Mouse (Mus musculus): ENCODE measurements at regions not wholly inside any gene's neighbourhood (a gene's known extent, or its start where the extent isn't known, plus 50 kb on each side); places are given as distances from the start of the nearest gene placed in this dataset.

DNA sequence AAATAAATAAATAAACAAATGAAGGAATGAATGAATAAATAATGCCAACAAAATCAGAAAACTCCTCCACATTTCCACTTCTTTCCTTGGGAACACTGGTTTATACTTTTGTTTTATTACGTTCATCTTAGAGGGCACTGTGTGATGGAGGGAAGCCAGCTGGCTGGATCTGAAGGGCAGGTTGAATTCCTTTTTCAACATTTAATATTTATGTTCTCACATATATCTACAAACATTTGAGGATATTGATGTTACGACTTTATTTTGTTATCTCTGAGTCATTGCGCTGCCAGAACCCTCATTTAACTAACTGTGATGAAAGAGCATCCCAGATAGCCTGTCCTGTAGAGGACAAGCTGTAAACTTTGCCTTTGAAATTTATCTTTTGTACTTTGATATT is 273.3 kb downstream of the Phf14 start:
- Histone ChIP-seq H3K27ac (ENCODE audit: control insufficient read depth, insufficient read depth, low read depth, low read length, poor library complexity) (no peak overlapping the region), H3K4me1 (ENCODE audit: control insufficient read depth, insufficient read depth, low read length) (no peaks in the 10 kb centered on the region), H3K4me3 (replicated peaks; ENCODE audit: control insufficient read depth, low read depth, low read length) (no peak overlapping the region)
- WGBS, result 85% methylated on average over 3 of the region's 3 CpGs
- TF ChIP-seq CTCF (IDR thresholded peaks at IDR 0.05; ENCODE audit: control insufficient read depth, insufficient read depth, low read length) (no peak), POLR2A (IDR thresholded peaks at IDR 0.05; ENCODE audit: borderline replicate concordance, control insufficient read depth, low read depth, low read length) (no peak)

DNA sequence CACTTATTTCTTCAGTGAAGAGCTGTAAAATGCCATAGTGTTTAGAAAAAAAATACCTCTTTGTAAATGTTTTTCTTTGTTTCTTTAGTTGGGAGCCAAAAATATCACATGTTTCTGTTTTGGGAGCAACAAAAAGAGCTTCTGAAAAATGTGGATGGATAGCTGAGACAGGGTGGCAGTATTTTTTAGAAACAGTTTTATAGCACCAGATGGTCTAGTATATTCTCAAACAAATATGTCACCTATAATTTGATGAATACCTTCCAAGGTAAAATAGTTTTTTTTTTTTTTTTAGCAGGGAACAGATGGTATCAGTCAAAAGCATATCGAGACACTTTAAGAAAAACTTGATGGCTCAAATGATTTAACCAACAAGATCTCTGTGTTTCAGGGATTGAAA is 302.6 kb downstream of the Phf14 start:
- H3K4me3 ChIP-seq (replicated peaks; ENCODE audit: control insufficient read depth, low read depth, low read length), result no peak overlapping the region
- no peaks in the 10 kb centered on the region for H3K4me1 ChIP-seq (ENCODE audit: control insufficient read depth, insufficient read depth, low read length)
- H3K27ac ChIP-seq (ENCODE audit: control insufficient read depth, insufficient read depth, low read depth, low read length, poor library complexity), result no peak overlapping the region
- TF ChIP-seq CTCF (IDR thresholded peaks at IDR 0.05; ENCODE audit: control insufficient read depth, insufficient read depth, low read length) (no peak), POLR2A (IDR thresholded peaks at IDR 0.05; ENCODE audit: borderline replicate concordance, control insufficient read depth, low read depth, low read length) (no peak)
- 71% methylated on average over 1 of the region's 1 CpGs for WGBS

- 85% methylated on average over 12 of the region's 12 CpGs for WGBS
- no peak for TF ChIP-seq CTCF (IDR thresholded peaks at IDR 0.05; ENCODE audit: control insufficient read depth, insufficient read depth, low read length)
- TF ChIP-seq POLR2A (IDR thresholded peaks at IDR 0.05; ENCODE audit: borderline replicate concordance, control insufficient read depth, low read depth, low read length), result no peak
- Histone ChIP-seq H3K27ac (ENCODE audit: control insufficient read depth, insufficient read depth, low read depth, low read length, poor library complexity) (no peak overlapping the region), H3K4me1 (ENCODE audit: control insufficient read depth, insufficient read depth, low read length) (no peaks in the 10 kb centered on the region), H3K4me3 (replicated peaks; ENCODE audit: control insufficient read depth, low read depth, low read length) (no peak overlapping the region)
These were observed 307.0 kb downstream of the Phf14 start for GRCm38 (mm10) chr6:12214526-12215177.

- WGBS, result 58% methylated on average over 1 of the region's 1 CpGs
- H3K4me3 ChIP-seq (replicated peaks; ENCODE audit: control insufficient read depth, low read depth, low read length), result no peak overlapping the region
These were observed 307.6 kb downstream of the Phf14 start for GRCm38 (mm10) chr6:12215178-12215553.

DNA sequence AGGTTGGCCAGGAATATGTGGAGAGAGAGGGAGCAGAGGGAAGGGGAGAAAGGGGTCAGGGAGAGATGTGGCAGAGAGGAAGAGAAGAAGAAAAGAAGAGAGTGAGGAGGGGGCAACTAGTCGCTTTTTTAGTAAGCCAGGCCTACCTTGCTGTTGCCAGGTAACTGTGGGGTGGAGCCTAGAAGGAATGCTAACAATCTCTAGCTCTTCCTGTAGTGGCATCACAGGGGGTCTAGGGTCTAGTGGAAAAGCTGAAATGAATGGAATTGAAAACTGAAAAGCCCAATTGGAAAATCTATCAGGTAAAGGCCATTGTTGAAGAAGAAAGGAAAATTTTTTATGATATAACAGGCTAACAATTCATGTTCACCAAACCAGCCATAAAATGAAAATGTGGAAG is 336.5 kb downstream of the Phf14 start:
- TF ChIP-seq POLR2A (IDR thresholded peaks at IDR 0.05; ENCODE audit: borderline replicate concordance, control insufficient read depth, low read depth, low read length), result no peak
- TF ChIP-seq CTCF (IDR thresholded peaks at IDR 0.05; ENCODE audit: control insufficient read depth, insufficient read depth, low read length), result no peak
- no peak overlapping the region for H3K4me3 ChIP-seq (replicated peaks; ENCODE audit: control insufficient read depth, low read depth, low read length)
- H3K4me1 ChIP-seq (ENCODE audit: control insufficient read depth, insufficient read depth, low read length), result no peaks in the 10 kb centered on the region
- WGBS, result 70% methylated on average over 1 of the region's 1 CpGs
- H3K27ac ChIP-seq (ENCODE audit: control insufficient read depth, insufficient read depth, low read depth, low read length, poor library complexity), result no peak overlapping the region

More at GRCm38 (mm10) chr6:12215178-12215553, 307.6 kb downstream of the Phf14 start:
- TF ChIP-seq POLR2A (IDR thresholded peaks at IDR 0.05; ENCODE audit: borderline replicate concordance, control insufficient read depth, low read depth, low read length) (no peak), CTCF (IDR thresholded peaks at IDR 0.05; ENCODE audit: control insufficient read depth, insufficient read depth, low read length) (no peak)
- H3K27ac ChIP-seq (ENCODE audit: control insufficient read depth, insufficient read depth, low read depth, low read length, poor library complexity), result no peak overlapping the region
- H3K4me1 ChIP-seq (ENCODE audit: control insufficient read depth, insufficient read depth, low read length), result no peaks in the 10 kb centered on the region

DNA sequence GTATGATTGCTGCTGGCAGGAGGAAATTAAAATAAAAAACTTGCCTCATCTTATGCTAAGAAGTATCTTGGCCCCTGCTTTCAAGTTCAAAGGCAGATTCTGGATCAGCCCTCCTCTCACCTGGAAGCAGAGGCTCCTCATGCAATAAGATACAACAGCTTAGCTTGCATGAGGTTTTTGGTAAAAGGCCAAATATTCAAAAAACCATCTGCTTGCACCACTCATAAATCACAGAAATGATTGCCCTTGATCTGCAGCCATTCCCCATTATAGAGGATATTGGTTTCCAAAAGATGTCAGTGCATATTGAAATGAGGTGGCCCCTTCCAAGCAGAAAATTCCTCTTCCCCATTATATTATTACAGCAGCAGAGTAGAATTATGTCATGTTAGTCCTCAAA is 340.4 kb downstream of the Phf14 start:
- TF ChIP-seq POLR2A (IDR thresholded peaks at IDR 0.05; ENCODE audit: borderline replicate concordance, control insufficient read depth, low read depth, low read length), result no peak
- no peak for TF ChIP-seq CTCF (IDR thresholded peaks at IDR 0.05; ENCODE audit: control insufficient read depth, insufficient read depth, low read length)
- H3K4me1 ChIP-seq (ENCODE audit: control insufficient read depth, insufficient read depth, low read length), result no peaks in the 10 kb centered on the region
- no peak overlapping the region for H3K27ac ChIP-seq (ENCODE audit: control insufficient read depth, insufficient read depth, low read depth, low read length, poor library complexity)
- no peak overlapping the region for H3K4me3 ChIP-seq (replicated peaks; ENCODE audit: control insufficient read depth, low read depth, low read length)

GRCm38 (mm10) chr6:12248599-12248998 is 341.0 kb downstream of the Phf14 start:
- H3K4me3 ChIP-seq (replicated peaks; ENCODE audit: control insufficient read depth, low read depth, low read length), result no peak overlapping the region
- H3K4me1 ChIP-seq (ENCODE audit: control insufficient read depth, insufficient read depth, low read length), result no peaks in the 10 kb centered on the region
- TF ChIP-seq POLR2A (IDR thresholded peaks at IDR 0.05; ENCODE audit: borderline replicate concordance, control insufficient read depth, low read depth, low read length), result no peak
- TF ChIP-seq CTCF (IDR thresholded peaks at IDR 0.05; ENCODE audit: control insufficient read depth, insufficient read depth, low read length), result no peak
- no peak overlapping the region for H3K27ac ChIP-seq (ENCODE audit: control insufficient read depth, insufficient read depth, low read depth, low read length, poor library complexity)
- WGBS, result 68% methylated on average over 4 of the region's 4 CpGs

DNA sequence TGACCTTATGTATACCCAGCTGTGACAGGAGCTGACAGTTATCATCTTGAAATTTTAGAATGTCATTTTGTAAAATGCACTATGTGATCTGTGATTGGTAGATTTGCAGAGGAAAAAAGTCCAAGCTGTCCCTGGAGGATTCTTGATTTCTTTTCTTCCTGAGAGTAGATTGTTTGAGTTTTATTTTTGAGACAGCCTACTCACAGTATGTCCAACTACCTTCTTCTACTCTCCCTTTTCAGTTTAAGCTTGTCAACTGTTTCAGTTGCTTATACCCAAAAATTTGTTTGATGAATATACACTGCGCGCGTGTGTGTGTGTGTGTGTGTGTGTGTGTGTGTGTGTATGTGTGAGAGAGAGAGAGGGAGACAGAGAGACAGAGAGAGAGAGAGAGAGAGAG is 346.9 kb downstream of the Phf14 start:
- 87% methylated on average over 3 of the region's 3 CpGs for WGBS
- H3K27ac ChIP-seq (ENCODE audit: control insufficient read depth, insufficient read depth, low read depth, low read length, poor library complexity), result no peak overlapping the region
- H3K4me1 ChIP-seq (ENCODE audit: control insufficient read depth, insufficient read depth, low read length), result no peaks in the 10 kb centered on the region
- no peak overlapping the region for H3K4me3 ChIP-seq (replicated peaks; ENCODE audit: control insufficient read depth, low read depth, low read length)
- TF ChIP-seq CTCF (IDR thresholded peaks at IDR 0.05; ENCODE audit: control insufficient read depth, insufficient read depth, low read length) (no peak), POLR2A (IDR thresholded peaks at IDR 0.05; ENCODE audit: borderline replicate concordance, control insufficient read depth, low read depth, low read length) (no peak)

GRCm38 (mm10) chr6:12255434-12255833 is 347.8 kb downstream of the Phf14 start:
- no peak overlapping the region for H3K27ac ChIP-seq (ENCODE audit: control insufficient read depth, insufficient read depth, low read depth, low read length, poor library complexity)
- no peak overlapping the region for H3K4me3 ChIP-seq (replicated peaks; ENCODE audit: control insufficient read depth, low read depth, low read length)
- H3K4me1 ChIP-seq (ENCODE audit: control insufficient read depth, insufficient read depth, low read length), result no peaks in the 10 kb centered on the region
- 51% methylated on average over 1 of the region's 1 CpGs for WGBS
- TF ChIP-seq POLR2A (IDR thresholded peaks at IDR 0.05; ENCODE audit: borderline replicate concordance, control insufficient read depth, low read depth, low read length) (no peak), CTCF (IDR thresholded peaks at IDR 0.05; ENCODE audit: control insufficient read depth, insufficient read depth, low read length) (no peak)
